Mouse (Mus musculus) heart, postnatal 10 days (tissue): ENCODE data around the gene Mansc4. TPM values are rescaled to one million over a fixed set of nuclear protein-coding genes. Genes with fewer than 3 reads are reported as not detected.

Experiments
- DNase-seq, 2 experiments: peaks; one replicate each; pipeline ENCODE4 v3.0.0; 2021
- intact Hi-C: fragments of 180-260 bp; cut with DNase I; formaldehyde crosslinking; loops from one replicate; pipeline ENCODE4 v1.15.1; 2025
- total RNA-seq, 2 experiments: library from RNA; stranded (reverse); gene quantifications; 2 replicates each; pipeline ENCODE4 v1.2.3; 2021

Gene Mansc4
- total RNA-seq, 2 experiments from 2014 or later: not detected

- DNase-seq: no peak
- intact Hi-C loops: no loop called here
Measured at GRCm38 (mm10) chr6:147085398-147086040, 1.3 kb downstream of the Mansc4 start.

DNA sequence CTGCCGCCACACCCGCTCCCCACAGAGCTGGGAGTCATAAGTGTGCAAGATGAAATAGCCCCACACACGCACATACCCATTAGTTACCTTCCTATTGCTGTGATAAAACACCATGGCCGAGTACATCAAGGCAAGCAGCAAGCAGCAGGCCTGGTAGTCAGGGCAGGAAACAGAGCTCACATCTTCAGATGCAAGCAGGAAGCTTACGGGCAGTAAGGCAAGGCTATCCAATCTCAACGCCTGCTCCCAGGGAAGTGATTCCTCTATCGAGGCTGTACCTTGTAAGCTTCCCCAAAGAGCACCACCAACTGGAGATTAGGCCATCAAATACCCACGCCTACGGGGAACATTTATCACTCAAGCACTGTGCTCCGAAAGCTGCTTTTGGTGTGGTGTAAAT is 6.9 kb downstream of the Mansc4 start:
- DNase-seq: no peak
- intact Hi-C loops: no loop called here

DNA sequence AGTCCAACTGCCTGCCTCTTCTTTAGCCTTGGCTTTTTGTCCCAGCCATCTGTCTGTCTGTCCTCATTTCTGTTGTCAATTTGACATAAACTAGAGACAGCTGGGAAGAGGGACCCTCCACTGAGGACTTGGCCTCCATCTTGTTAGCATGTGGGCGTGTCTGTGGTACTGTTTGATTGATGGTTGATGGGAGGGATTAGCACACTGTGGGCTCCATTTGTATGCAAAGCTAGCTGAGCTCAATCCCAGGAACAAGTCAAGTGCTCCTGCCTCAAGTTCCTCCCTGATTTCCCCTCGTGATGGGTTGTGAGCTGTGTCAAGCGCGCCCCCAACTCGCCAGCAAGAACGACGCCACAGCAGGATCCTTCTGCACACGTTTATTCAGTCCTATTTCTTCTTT is 10.0 kb downstream of the Mansc4 start:
- DNase-seq: no peak
- intact Hi-C loops: no loop called here

DNA sequence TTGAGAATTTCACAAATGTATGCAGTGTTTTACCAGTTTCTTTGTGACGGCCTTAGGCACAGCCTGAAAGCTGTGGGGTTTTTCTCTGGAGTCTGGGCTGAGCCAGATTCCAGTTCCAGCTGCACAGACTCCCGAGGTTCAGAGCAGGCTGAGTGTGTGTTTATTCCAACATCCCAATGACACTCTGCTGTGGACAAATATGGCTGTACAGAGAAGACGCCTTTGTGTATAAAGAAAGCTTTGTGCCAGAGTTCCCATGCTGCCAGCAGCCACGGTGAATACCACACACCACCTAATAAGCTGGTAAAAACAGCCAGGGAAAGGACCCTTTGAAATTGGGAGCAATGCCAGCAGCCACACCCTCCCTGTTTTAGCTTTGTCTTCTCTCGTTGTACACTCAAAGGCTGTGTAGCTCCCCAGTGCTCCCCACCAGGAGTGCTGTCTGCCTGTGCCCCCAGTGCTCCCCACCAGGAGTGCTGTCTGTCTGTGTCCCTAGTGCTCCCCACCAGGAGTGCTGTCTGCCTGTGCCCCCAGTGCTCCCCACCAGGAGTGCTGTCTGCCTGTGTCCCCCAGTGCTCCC is 10.9 kb downstream of the Mansc4 start:
- DNase-seq: peak in 1 of 2 experiments; percentile 16
- intact Hi-C loops: no loop called here

GRCm38 (mm10) chr6:147064944-147065261 is 21.9 kb downstream of the Mansc4 start:
- DNase-seq: peak in 1 of 2 experiments; percentile 21
- intact Hi-C loops: no loop called here

- no peak for DNase-seq
- intact Hi-C loops: no loop called here
Measured at GRCm38 (mm10) chr6:147064226-147064943, 22.4 kb downstream of the Mansc4 start.

- no peak for DNase-seq
- intact Hi-C loops: no loop called here
Measured at GRCm38 (mm10) chr6:147062694-147063093, 24.1 kb downstream of the Mansc4 start.

DNA sequence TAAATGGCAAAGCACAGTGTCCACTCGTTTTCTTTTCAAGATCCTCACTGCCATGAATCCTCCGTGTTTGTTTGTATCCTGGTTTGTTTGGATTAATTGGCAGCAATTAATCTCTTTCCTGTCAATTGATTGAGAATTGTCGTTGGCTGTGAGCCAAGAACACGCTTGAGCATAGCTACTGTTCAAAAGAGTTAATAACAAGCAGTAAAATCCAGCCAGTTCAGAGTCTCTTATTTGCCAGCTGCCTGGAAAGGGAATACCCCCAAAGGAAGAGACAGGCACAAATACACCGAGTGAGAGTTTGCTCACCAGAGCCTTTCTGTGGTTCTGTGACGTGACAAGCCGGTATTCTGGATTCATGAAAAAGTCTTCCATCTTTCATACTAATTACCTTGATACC is 24.8 kb downstream of the Mansc4 start:
- intact Hi-C loops: no loop called here
- no peak for DNase-seq

- intact Hi-C loops: no loop called here
- DNase-seq: no peak
Measured at GRCm38 (mm10) chr6:147061630-147062029, 25.2 kb downstream of the Mansc4 start.

- peak; percentile 39 to 47 for DNase-seq
Measured at GRCm38 (mm10) chr6:147059326-147059725, 27.5 kb downstream of the Mansc4 start.

GRCm38 (mm10) chr6:147055374-147055977 is 31.4 kb downstream of the Mansc4 start:
- intact Hi-C loops: no loop called here
- DNase-seq: no peak

More at GRCm38 (mm10) chr6:147059326-147059725, 27.5 kb downstream of the Mansc4 start:
- intact Hi-C loops: no loop called here

DNA sequence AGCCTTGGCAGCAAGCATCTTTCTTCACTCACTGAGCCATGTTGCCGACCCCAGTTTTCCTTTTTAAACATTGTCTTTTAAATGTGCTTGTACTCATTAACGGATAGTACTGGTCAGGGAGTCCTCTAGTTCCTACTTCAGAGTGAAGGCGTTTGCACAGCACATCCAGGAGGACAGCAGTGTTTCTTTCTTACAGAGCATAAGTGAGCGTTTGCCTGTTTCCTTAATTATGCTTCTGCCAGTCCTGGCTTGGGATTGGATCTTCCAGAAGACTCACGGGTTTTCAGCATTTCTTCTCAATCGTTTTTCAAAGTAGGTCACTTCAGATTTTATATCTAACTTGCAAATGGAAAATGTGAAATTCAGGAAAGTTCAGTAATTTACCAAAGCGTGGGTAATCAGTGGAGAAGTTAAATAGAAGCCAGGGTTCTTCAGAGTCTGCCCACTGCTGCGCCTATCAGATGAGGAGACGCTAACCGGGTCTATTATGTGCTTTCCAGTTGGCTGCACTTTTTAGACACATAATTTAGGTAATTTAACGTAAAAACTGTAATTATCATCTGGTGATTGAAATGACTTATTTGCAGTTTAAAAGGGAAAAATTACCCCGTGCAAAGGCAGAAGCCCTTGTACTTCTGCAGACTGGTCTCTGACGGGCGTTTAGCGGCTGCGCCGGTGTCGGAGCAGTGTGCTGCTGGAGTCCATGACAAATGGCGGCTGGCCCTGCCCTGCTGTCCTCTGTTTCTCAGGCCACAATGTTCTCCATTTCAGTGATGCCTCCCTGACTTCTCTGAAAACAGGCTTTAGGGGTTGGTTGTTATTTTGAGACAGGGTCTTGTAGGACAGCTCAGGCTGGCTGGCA is 32.8 kb downstream of the Mansc4 start:
- intact Hi-C loops: no loop called here
- no peak for DNase-seq

DNA sequence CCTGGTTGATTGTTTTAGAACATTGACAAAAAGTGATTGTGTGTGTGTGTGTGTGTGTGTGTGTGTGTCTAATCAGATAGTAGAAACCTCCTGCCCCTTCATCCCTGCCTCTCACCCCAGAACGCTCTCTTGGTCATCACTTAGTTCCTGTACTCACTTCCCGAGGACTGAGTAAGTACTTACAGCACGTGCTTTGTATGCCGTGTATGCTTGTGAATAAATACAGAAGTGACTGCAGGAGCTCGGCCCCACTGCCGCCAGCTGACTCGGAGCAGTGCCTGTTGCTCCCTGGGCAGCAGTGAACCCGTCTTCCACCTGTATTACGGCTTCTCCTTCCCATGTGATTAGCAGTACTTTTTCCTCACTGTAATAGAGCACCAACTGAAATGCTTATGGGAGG is 34.4 kb downstream of the Mansc4 start:
- DNase-seq: no peak
- intact Hi-C loops: no loop called here

GRCm38 (mm10) chr6:147051666-147052065 is 35.2 kb downstream of the Mansc4 start:
- DNase-seq: no peak
- intact Hi-C loops: no loop called here

DNA sequence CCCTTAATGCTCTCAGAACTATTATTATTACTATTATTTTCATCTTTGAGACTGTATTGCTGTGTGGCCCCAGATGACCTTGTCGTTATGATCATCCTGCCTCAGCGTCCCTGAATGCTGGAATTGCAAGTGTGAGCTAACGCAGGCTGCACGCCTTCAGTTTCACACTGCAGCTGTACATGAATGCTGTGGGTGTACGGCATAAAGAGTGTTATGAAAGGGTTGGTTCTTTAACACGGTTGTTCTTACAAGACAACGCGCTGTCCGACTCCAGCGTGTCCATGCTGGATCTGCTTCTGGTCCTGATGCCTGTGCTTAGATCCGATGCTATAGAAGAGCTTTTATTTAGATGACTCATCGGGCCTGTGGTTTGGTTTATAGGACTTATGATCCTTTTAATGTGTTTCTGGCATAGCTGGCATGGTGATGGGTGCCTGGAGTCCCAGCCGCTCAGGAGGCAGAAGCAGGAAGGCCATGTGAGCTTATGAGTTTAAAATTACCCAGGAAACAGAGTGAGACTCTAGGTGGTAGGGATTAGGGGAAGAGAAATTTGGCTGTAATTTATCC is 37.5 kb downstream of the Mansc4 start:
- intact Hi-C loops: no loop called here

DNA sequence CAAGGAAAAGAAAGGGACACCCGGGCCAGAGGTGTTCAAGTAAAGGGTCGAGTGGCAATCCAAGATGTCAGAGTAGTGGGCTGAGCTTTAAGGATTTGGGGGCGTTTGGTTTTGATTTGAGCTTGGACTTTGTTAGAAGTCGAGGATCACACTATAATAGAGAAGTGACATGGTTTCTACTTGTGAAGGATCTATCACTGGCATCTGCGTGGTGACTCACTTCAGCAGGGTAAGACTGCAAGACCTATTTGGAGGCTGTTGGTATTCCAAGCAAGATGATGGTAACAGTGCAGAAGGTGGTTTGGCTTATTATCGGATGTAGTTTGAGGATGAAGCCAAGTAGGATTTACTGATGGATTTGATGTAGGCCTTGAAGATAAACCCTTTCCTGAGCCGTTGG is 43.2 kb downstream of the Mansc4 start:
- DNase-seq: no peak
- intact Hi-C loops: no loop called here

More for the DNA sequence above, 37.5 kb downstream of the Mansc4 start:
- DNase-seq: no peak

GRCm38 (mm10) chr6:147042291-147043290 is 44.2 kb downstream of the Mansc4 start, which contains the start of gene Mrps35:
Gene Mrps35 (plus strand): TSS chr6:147042764.
- intact Hi-C loops: no loop called here
- DNase-seq: peak; percentile 91 to 95

- intact Hi-C loops: no loop called here
- no peak for DNase-seq
Measured at GRCm38 (mm10) chr6:147032303-147032925, 54.4 kb downstream of the Mansc4 start, which contains the start of gene Rep15. Gene Rep15 (plus strand): TSS chr6:147032584.
